Mouse (Mus musculus): ENCODE results near the gene Srf.

Gene Srf

DNA sequence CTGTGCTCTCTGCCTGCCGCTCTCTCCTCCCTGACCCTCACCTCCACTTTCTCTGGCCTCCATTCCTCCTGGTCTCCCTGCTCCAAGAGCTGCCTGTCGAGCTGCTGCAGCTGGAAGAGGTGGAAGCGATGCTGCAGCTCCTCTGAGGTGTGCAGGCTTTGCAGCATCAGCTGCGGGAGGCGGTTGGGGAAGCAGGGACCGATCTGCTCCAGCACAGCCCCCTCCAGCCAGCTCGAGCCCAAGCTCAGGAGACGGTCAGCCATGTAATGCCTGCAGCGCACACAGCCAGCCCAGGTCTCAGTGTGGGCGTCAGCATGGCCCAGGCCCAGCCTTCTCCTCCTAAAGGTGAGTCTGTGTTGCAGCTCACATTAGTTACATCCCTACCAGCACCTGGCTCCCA, 36.0 kb downstream of the Srf start:
- no peak for DNase-seq (ENCODE audit: low read depth, low spot score)

DNA sequence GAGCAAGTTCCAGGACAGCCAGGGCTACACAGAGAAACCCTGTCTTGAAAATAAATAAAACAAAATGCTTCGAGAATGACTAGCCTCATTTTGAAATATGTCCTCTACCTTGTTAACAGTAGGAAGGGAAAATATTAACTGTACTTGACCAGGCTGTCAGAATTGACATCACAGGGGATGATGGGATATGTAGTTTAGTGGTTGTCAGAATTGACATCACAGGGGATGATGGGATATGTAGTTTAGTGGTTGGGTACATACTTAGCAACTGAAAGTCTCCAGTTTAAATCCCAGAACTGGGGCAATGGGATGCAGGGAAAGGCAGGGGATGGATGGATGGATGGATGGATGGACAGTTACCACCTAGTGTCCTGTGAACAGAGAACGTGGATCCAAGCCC, 42.6 kb downstream of the Srf start:
- DNase-seq (ENCODE audit: low read depth, low spot score): no peak

DNA sequence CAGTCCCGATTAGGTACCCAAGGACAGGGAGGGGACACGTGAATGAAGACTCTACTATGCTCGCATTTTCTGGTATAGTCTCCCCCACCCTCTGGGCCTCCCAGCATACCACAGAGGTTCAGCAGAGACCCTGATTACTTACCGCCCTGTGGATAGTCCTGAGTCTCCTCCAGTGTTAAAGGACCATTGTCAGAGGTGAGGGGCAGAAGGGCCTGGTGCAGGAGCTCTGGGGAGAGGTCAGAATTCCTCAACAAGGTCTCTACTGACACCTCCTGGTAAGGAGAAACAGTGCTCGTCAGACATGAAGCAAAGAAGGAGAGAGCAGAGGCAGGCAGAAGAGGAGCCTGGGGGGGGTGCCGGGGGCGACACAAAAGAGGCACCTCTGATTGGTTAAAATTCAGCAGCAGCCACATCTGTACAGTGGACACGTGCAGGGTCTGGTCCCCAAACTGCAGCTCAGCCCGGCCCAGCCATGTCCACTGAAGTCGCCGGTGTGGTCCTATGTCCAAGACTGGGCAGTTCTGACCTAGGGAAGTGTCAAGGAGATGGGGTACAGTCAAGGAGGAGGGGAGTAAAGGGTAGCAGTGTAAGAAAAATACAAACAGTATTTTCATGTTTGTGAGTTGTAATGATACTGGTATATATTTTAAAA, 44.8 kb downstream of the Srf start:
- no peak for DNase-seq (ENCODE audit: low read depth, low spot score)

DNA sequence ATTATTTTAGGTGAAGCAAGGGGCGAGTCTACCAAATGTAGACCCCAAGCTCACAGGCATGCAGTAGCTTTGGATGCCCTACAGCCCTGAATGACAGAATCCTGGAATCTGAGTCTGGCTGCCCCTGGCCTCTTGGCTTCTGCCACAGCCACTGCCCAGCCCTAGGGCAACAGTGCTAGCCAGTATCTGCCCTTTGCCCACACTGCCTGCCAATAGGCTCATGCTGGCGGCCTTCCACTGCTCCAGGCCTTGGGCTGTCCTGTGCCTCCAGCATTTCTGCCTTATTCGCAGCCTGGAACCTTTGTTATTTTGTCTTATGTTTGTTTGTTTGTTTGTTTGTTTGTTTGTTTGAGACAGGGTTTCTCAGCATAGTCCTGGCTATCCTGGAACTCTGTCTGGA, 50.4 kb downstream of the Srf start:
- DNase-seq (ENCODE audit: low read depth, low spot score): no peak

DNA sequence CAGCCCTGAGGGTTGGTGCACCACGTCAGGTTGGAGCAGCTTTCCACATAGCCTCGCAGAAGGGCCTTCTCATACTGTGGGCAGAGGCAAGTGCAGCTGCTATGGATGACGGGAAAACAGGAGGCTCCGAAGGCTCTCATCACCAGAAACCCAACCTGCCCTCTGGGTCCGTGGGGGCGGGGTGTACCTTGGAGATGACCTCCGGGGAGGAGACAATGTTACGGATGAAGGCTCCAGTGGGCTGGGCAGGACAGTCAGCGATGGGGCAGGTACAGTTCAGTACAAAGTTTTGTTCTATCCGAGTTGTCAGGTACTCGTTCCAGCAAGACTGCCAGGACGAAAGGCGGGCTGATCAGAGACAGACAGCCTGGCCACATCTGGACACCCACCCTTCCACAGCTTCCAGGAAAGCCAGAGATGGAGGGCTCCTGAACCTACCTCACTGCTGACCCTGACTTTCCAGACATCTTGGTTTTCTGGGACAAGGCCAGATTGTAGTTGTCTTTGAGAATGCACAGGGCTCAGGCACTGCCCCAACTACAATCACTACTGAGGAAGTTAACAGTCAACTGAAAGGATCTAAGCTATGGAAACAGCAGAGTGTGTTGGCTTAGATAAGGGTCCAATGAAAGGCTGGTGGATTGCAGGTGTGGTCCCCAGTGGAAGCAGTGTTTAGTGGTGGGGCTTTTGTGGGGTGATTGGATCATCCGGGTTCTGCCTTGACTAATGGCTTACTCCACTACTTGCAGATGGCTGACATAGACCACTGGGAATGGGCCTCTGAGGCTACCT, 51.9 kb downstream of the Srf start:
- DNase-seq (ENCODE audit: low read depth, low spot score): no peak

DNA sequence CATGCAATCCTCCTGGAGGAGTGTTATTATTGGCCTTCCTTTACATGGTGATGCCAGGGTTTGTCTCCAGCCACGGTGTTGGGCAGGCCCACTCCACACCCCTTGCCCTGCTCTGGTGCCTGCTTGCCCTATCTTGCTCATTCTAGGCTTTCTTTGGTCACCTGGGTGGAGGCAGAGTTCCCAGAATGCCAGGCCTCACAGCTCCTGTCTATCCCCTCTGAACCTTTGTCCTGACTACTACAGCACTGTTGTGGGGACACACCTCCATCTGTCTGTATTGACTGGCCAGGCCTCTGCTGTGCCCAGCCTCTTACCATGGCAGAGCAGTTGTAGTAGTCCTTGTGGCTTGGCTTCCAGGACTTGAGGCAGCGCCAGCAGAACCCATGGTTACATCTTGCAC, 53.2 kb downstream of the Srf start:
- DNase-seq (ENCODE audit: low read depth, low spot score): no peak
